Mouse (Mus musculus): ENCODE measurements around the gene Bloc1s3. TPM values are rescaled to one million over a fixed set of nuclear protein-coding genes. Genes with fewer than 3 reads are reported as not detected.

Gene Bloc1s3
- total RNA-seq, 2 experiments from 2014 or later, result 2.0 to 2.2 TPM

- DNase-seq, result peak; percentile 65 to 70
- intact Hi-C loops (cut with DNase I), result no loop called here
Measured at GRCm38 (mm10) chr7:19458072-19458486, 50.1 kb downstream of the Bloc1s3 start.

DNA sequence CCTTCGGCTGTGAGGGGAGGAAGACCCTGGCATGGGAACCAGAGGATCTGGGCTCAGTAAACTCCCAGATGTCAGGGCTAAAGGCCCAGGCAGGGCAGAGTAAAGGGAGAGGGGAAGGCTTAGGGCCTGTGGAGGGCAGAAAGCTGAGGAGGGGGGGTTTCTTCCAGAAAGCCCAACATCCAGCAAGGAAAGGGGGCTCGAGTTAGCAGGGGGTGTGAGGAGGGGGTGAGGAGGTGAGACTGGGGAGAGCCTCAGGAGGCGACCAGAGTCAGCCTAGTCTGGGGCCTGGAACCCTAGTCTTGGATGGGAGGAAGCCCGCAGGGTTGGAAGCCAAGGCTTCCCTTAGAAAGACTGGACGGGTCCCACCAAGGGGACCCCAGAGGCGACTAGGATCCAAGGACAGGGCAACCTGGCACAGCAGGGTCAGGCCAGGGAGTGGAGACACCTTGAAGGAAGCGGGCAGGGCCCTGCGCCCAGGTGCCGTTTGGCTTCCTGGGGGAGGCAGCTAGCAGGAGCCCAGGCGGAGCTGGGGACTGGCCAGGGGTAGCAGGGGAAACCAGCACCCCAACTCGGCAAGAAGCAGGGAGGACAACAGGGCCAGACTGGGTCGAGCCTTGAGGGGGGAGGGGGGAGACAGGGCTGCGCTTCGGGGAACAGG is 50.6 kb downstream of the Bloc1s3 start:
- intact Hi-C loops (cut with DNase I), result no loop called here
- no peak for DNase-seq

- no peak for DNase-seq
- intact Hi-C loops (cut with DNase I), result no loop called here
Measured at GRCm38 (mm10) chr7:19456628-19457027, 51.5 kb downstream of the Bloc1s3 start.

DNA sequence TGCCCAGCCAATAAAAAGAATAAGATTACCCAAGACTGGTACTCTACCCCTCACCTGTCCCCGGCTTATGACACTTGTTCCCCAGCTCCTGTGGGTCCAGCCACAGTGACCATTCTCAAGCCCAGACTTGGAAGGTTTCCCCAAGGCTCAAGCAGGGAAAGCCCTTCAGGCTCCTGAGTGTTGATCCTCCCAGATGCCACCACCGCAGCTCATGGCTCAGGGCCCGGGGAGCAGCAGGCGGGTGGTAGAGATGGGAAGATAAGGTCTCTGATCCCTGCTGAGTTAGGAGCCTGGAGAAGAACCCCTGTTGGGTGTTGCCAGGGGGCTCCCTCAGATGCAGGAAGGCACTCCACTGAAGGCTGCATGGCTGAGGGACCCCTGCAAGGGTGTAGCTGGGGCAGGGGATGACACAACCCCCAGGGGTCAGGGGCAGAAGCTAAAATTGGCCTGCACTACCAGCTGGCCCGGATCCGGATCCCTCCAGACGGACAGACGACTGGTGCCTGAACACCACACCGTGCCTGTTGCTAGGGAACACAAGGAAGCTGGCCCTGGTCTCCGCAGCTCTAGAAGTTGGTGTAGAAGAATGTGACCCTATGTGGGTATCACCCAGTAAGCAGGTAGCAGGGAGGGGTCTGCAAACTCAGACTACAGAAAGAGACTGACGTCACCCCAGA is 52.2 kb downstream of the Bloc1s3 start:
- intact Hi-C loops (cut with DNase I), result no loop called here
- DNase-seq, result no peak

DNA sequence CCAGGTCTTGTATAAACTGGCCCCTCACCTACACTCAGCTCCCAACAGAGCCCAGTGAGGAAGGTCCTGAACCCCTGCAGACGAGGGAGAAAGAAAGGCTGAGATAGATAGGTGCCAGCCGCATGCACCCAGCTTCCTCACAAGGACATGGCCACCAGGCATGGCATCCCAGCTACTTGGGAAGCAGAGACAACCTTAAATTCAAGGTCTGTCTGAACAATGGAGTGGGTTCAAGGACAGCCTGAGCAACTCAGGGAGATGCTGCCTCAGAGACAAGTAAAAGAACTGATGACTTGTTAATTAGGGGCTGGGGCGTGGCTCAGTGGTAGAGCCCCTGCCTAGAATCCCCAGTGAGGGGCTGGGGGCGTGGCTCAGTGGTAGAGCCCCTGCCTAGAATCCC is 53.0 kb downstream of the Bloc1s3 start:
- DNase-seq, result no peak
- intact Hi-C loops (cut with DNase I), result no loop called here

Other genes starting within 250 kb of the Bloc1s3 start
- 10 to 100 TPM; 55.7 to 59.1 TPM for gene Vasp, start 236.6 kb downstream of the Bloc1s3 start, total RNA-seq (2021)
- gene Ppm1n, start 228.3 kb downstream of the Bloc1s3 start, total RNA-seq (2021), result not detected
- 100 to 1,000 TPM; 106 to 122 TPM for gene Rtn2, start 225.7 kb downstream of the Bloc1s3 start, total RNA-seq (2021)
- 1 to 10 TPM in 1 of 2 experiments, under 1 TPM in 1; 0.60 to 1.2 TPM for gene Fosb, start 198.3 kb downstream of the Bloc1s3 start, total RNA-seq (2021)
- gene Ercc1, start 163.6 kb downstream of the Bloc1s3 start, total RNA-seq (2021), result 10 to 100 TPM; 41.1 to 48.0 TPM
- gene Cd3eap, start 148.9 kb downstream of the Bloc1s3 start, total RNA-seq (2021), result 1 to 10 TPM; 6.5 to 9.4 TPM
- 10 to 100 TPM; 25.0 to 28.4 TPM for gene Ppp1r13l, start 148.6 kb downstream of the Bloc1s3 start, total RNA-seq (2021)
- 10 to 100 TPM; 12.4 to 15.7 TPM for gene Ercc2, start 126.4 kb downstream of the Bloc1s3 start, total RNA-seq (2021)
- under 1 TPM; 0.45 to 0.63 TPM for gene Klc3, start 104.3 kb downstream of the Bloc1s3 start, total RNA-seq (2021)
- gene Ckm, start 103.6 kb downstream of the Bloc1s3 start, total RNA-seq (2021), result 1,000 to 10,000 TPM; 3,946 to 4,137 TPM
- 10 to 100 TPM; 23.3 to 25.0 TPM for gene Mark4, start 49.5 kb downstream of the Bloc1s3 start, total RNA-seq (2021)
- gene Exoc3l2, start 45.0 kb downstream of the Bloc1s3 start, total RNA-seq (2021), result 1 to 10 TPM in 1 of 2 experiments, under 1 TPM in 1; 0.79 to 1.1 TPM
- gene Trappc6a, start within 50 bp of the Bloc1s3 start, total RNA-seq (2021), result 10 to 100 TPM; 48.9 to 49.6 TPM
- not detected for gene Nkpd1, start 9.5 kb upstream of the Bloc1s3 start, total RNA-seq (2021)
- 10 to 100 TPM; 41.3 to 41.5 TPM for gene Ppp1r37, start 54.7 kb upstream of the Bloc1s3 start, total RNA-seq (2021)
- gene Zfp296, start 68.9 kb upstream of the Bloc1s3 start, total RNA-seq (2021), result under 1 TPM; 0.20 to 0.36 TPM
- gene Gemin7, start 69.2 kb upstream of the Bloc1s3 start, total RNA-seq (2021), result 10 to 100 TPM; 45.6 to 49.8 TPM
- gene Clasrp, start 96.1 kb upstream of the Bloc1s3 start, total RNA-seq (2021), result 10 to 100 TPM; 21.5 to 22.6 TPM
- gene Relb, start 121.1 kb upstream of the Bloc1s3 start, total RNA-seq (2021), result 1 to 10 TPM; 6.3 to 9.6 TPM
- gene Clptm1, start 156.7 kb upstream of the Bloc1s3 start, total RNA-seq (2021), result 10 to 100 TPM; 80.2 to 82.8 TPM
- gene Apoc2, start 169.6 kb upstream of the Bloc1s3 start, total RNA-seq (2021), result under 1 TPM; 0.41 to 0.55 TPM
- not detected for gene Gm44805, start 173.1 kb upstream of the Bloc1s3 start, total RNA-seq (2021)
- gene Apoc4, start 173.1 kb upstream of the Bloc1s3 start, total RNA-seq (2021), result not detected
- 1 to 10 TPM; 2.2 to 8.9 TPM for gene Apoc1, start 184.3 kb upstream of the Bloc1s3 start, total RNA-seq (2021)
- gene Apoe, start 190.8 kb upstream of the Bloc1s3 start, total RNA-seq (2021), result 100 to 1,000 TPM; 243 to 352 TPM
- 100 to 1,000 TPM; 107 to 120 TPM for gene Tomm40, start 207.1 kb upstream of the Bloc1s3 start, total RNA-seq (2021)
- 10 to 100 TPM; 37.2 to 39.7 TPM for gene Nectin2, start 242.1 kb upstream of the Bloc1s3 start, total RNA-seq (2021)